Mouse (Mus musculus): ENCODE data around the gene Nsd1. TPM values are rescaled to one million over a fixed set of nuclear protein-coding genes. Genes with fewer than 3 reads are reported as not detected.

The Nsd1 gene
- polyA plus RNA-seq, 1 experiment from 2014 or later: 46.3 TPM

- WGBS: 70% methylated on average over 5 of the region's 5 CpGs
- Histone ChIP-seq H3K9me3 (ENCODE audit: control insufficient read depth, low read length) (no peaks in the 10 kb centered on the region), H3K27me3 (replicated peaks; ENCODE audit: control insufficient read depth, insufficient read depth, low read length) (no peaks in the 10 kb centered on the region), H3K4me3 (ENCODE audit: low read length) (no peak overlapping the region), H3K4me1 (ENCODE audit: control insufficient read depth, insufficient read depth, low read depth, low read length) (no peaks in the 10 kb centered on the region), H3K9ac (ENCODE audit: low read depth, low read length) (no peak overlapping the region), H3K27ac (ENCODE audit: low read depth, low read length) (no peak overlapping the region), H3K4me2 (ENCODE audit: low read length) (no peak overlapping the region), H3K36me3 (ENCODE audit: control insufficient read depth, insufficient read depth, low read length) (peaks cover 19% of the 10 kb centered on the region)
- no peak for ATAC-seq
Observed at GRCm38 (mm10) chr13:55277203-55277602, 67.6 kb downstream of the Nsd1 start.

DNA sequence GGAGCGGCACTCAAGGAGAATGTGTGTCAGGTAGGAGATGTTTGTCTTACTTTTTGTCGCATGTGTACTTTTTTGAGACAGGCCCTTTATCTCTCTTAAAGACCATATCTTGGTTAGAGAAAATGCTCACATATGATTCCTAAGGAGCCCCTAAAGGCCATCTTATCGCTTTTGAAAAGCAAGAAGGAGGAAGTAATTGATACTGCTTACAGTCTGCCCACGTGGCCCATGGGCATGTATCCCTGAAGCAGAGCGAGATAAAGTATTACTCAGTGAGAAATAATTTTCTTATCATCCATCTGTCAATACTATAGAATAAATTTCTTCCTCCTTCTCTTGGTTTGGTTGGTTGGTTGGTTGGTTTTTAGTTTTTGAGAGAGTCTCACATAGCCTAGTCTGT is 68.1 kb downstream of the Nsd1 start:
- Histone ChIP-seq H3K4me3 (ENCODE audit: low read length) (no peak overlapping the region), H3K27me3 (replicated peaks; ENCODE audit: control insufficient read depth, insufficient read depth, low read length) (no peaks in the 10 kb centered on the region), H3K9ac (ENCODE audit: low read depth, low read length) (no peak overlapping the region), H3K9me3 (ENCODE audit: control insufficient read depth, low read length) (no peaks in the 10 kb centered on the region), H3K27ac (ENCODE audit: low read depth, low read length) (no peak overlapping the region), H3K4me2 (ENCODE audit: low read length) (no peak overlapping the region), H3K36me3 (ENCODE audit: control insufficient read depth, insufficient read depth, low read length) (peaks cover 17% of the 10 kb centered on the region), H3K4me1 (ENCODE audit: control insufficient read depth, insufficient read depth, low read depth, low read length) (no peaks in the 10 kb centered on the region)
- no peak for ATAC-seq
- 92% methylated on average over 5 of the region's 5 CpGs for WGBS

- no peaks in the 10 kb centered on the region for H3K9me3 ChIP-seq (ENCODE audit: control insufficient read depth, low read length)
- WGBS: 78% methylated on average over 3 of the region's 3 CpGs
- no peak overlapping the region for H3K4me3 ChIP-seq (ENCODE audit: low read length)
- H3K27ac ChIP-seq (ENCODE audit: low read depth, low read length): no peak overlapping the region
- H3K4me1 ChIP-seq (ENCODE audit: control insufficient read depth, insufficient read depth, low read depth, low read length): no peaks in the 10 kb centered on the region
- no peaks in the 10 kb centered on the region for H3K27me3 ChIP-seq (replicated peaks; ENCODE audit: control insufficient read depth, insufficient read depth, low read length)
- H3K36me3 ChIP-seq (ENCODE audit: control insufficient read depth, insufficient read depth, low read length): peaks cover 35% of the 10 kb centered on the region
- H3K4me2 ChIP-seq (ENCODE audit: low read length): no peak overlapping the region
- no peak for ATAC-seq
- no peak overlapping the region for H3K9ac ChIP-seq (ENCODE audit: low read depth, low read length)
Observed at GRCm38 (mm10) chr13:55288854-55289253, 79.3 kb downstream of the Nsd1 start.

DNA sequence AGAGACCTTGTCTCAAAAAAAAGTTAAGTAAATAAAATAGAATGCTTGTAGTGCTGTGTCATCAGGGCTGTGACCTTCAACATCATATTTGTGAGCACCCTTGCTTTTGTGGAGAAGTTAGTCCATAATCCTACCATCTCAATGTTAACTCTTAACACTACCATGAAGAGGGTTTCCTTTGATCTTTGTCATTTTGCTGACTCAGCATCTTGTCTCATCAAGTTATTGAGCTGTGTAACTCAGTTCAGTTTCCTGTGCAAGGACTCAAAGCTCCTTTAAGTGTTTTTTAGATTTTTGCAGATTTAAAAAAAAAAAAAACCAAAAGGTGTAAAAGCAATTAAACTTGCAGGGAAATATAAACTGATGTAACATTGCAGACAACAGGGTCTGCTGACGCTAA is 87.2 kb downstream of the Nsd1 start:
- Histone ChIP-seq H3K4me1 (ENCODE audit: control insufficient read depth, insufficient read depth, low read depth, low read length) (no peaks in the 10 kb centered on the region), H3K4me2 (ENCODE audit: low read length) (no peak overlapping the region), H3K4me3 (ENCODE audit: low read length) (no peak overlapping the region), H3K9ac (ENCODE audit: low read depth, low read length) (no peak overlapping the region), H3K9me3 (ENCODE audit: control insufficient read depth, low read length) (no peaks in the 10 kb centered on the region), H3K27me3 (replicated peaks; ENCODE audit: control insufficient read depth, insufficient read depth, low read length) (no peaks in the 10 kb centered on the region), H3K36me3 (ENCODE audit: control insufficient read depth, insufficient read depth, low read length) (peaks cover 34% of the 10 kb centered on the region), H3K27ac (ENCODE audit: low read depth, low read length) (no peak overlapping the region)
- ATAC-seq: no peak
- 89% methylated on average over 1 of the region's 1 CpGs for WGBS

GRCm38 (mm10) chr13:55300913-55301312 is 91.3 kb downstream of the Nsd1 start:
- Histone ChIP-seq H3K27me3 (replicated peaks; ENCODE audit: control insufficient read depth, insufficient read depth, low read length) (no peaks in the 10 kb centered on the region), H3K4me1 (ENCODE audit: control insufficient read depth, insufficient read depth, low read depth, low read length) (no peaks in the 10 kb centered on the region), H3K4me3 (ENCODE audit: low read length) (no peak overlapping the region), H3K9ac (ENCODE audit: low read depth, low read length) (no peak overlapping the region), H3K4me2 (ENCODE audit: low read length) (no peak overlapping the region), H3K27ac (ENCODE audit: low read depth, low read length) (no peak overlapping the region), H3K9me3 (ENCODE audit: control insufficient read depth, low read length) (no peaks in the 10 kb centered on the region), H3K36me3 (ENCODE audit: control insufficient read depth, insufficient read depth, low read length) (peaks cover 41% of the 10 kb centered on the region)
- WGBS: 92% methylated on average over 5 of the region's 5 CpGs
- ATAC-seq: no peak

DNA sequence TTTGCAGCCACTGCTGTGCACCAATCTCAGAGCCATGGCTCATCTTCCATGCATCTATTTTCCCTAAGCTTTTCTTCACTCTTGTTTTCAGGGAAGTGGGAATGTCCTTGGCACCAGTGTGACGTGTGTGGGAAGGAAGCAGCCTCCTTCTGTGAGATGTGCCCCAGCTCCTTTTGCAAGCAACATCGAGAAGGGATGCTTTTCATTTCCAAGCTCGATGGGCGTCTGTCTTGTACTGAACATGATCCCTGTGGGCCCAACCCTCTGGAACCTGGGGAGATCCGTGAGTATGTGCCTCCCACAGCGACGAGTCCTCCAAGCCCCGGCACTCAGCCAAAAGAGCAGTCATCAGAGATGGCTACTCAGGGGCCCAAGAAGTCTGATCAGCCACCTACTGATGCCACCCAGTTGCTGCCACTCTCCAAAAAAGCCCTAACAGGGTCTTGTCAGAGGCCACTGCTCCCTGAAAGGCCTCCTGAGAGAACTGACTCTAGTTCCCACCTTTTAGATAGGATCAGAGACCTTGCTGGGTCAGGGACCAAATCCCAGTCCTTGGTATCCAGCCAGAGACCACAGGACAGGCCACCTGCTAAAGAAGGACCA is 102.5 kb downstream of the Nsd1 start:
- H3K36me3 ChIP-seq (ENCODE audit: control insufficient read depth, insufficient read depth, low read length): peaks cover 51% of the 10 kb centered on the region
- H3K27ac ChIP-seq (ENCODE audit: low read depth, low read length): no peak overlapping the region
- no peak overlapping the region for H3K9ac ChIP-seq (ENCODE audit: low read depth, low read length)
- no peaks in the 10 kb centered on the region for H3K4me1 ChIP-seq (ENCODE audit: control insufficient read depth, insufficient read depth, low read depth, low read length)
- H3K4me2 ChIP-seq (ENCODE audit: low read length): no peak overlapping the region
- H3K4me3 ChIP-seq (ENCODE audit: low read length): no peak overlapping the region
- WGBS: 89% methylated on average over 8 of the region's 8 CpGs
- no peaks in the 10 kb centered on the region for H3K9me3 ChIP-seq (ENCODE audit: control insufficient read depth, low read length)
- H3K27me3 ChIP-seq (replicated peaks; ENCODE audit: control insufficient read depth, insufficient read depth, low read length): no peaks in the 10 kb centered on the region
- ATAC-seq: no peak

GRCm38 (mm10) chr13:55313051-55313450 is 103.5 kb downstream of the Nsd1 start:
- Histone ChIP-seq H3K27me3 (replicated peaks; ENCODE audit: control insufficient read depth, insufficient read depth, low read length) (no peaks in the 10 kb centered on the region), H3K36me3 (ENCODE audit: control insufficient read depth, insufficient read depth, low read length) (peaks cover 44% of the 10 kb centered on the region), H3K9ac (ENCODE audit: low read depth, low read length) (no peak overlapping the region), H3K4me3 (ENCODE audit: low read length) (no peak overlapping the region), H3K9me3 (ENCODE audit: control insufficient read depth, low read length) (no peaks in the 10 kb centered on the region), H3K4me2 (ENCODE audit: low read length) (no peak overlapping the region), H3K27ac (ENCODE audit: low read depth, low read length) (no peak overlapping the region), H3K4me1 (ENCODE audit: control insufficient read depth, insufficient read depth, low read depth, low read length) (no peaks in the 10 kb centered on the region)
- ATAC-seq: no peak
- WGBS: 87% methylated on average over 9 of the region's 9 CpGs

DNA sequence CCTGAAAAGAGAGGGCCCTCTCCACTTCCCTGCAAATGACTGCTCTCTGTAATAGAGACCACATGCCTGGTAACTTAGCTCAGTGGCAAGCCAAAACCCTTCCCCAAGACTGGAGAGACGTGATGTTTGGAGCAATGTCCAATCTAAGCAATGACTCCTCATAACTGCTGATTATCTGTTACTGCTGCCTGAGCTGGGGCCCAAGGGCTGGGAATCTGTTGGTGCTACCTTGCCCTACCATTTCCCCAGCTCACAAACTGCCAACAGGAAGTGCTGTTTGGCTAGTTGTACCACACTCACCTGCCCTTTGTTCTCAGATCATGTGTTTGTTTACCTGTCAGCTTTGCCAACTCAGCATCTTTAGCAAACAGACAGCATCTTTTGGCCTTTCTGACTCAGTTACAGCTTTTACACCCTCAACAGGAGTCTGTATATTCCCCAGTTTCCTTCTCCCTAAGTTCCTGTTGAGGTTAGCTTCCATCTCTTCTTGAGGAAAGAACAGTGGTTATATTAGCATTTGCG is 105.4 kb downstream of the Nsd1 start:
- Histone ChIP-seq H3K27ac (ENCODE audit: low read depth, low read length) (no peak overlapping the region), H3K27me3 (replicated peaks; ENCODE audit: control insufficient read depth, insufficient read depth, low read length) (no peaks in the 10 kb centered on the region), H3K36me3 (ENCODE audit: control insufficient read depth, insufficient read depth, low read length) (peaks cover 42% of the 10 kb centered on the region), H3K4me3 (ENCODE audit: low read length) (no peak overlapping the region), H3K9me3 (ENCODE audit: control insufficient read depth, low read length) (no peaks in the 10 kb centered on the region), H3K4me2 (ENCODE audit: low read length) (no peak overlapping the region), H3K9ac (ENCODE audit: low read depth, low read length) (no peak overlapping the region), H3K4me1 (ENCODE audit: control insufficient read depth, insufficient read depth, low read depth, low read length) (no peaks in the 10 kb centered on the region)
- no peak for ATAC-seq
- 85% methylated on average over 2 of the region's 2 CpGs for WGBS

- 82% methylated on average over 3 of the region's 3 CpGs for WGBS
- peaks cover 19% of the 10 kb centered on the region for H3K36me3 ChIP-seq (ENCODE audit: control insufficient read depth, insufficient read depth, low read length)
Observed at GRCm38 (mm10) chr13:55318351-55318750, 108.8 kb downstream of the Nsd1 start.

More at GRCm38 (mm10) chr13:55318351-55318750, 108.8 kb downstream of the Nsd1 start:
- Histone ChIP-seq H3K4me3 (ENCODE audit: low read length) (no peak overlapping the region), H3K9ac (ENCODE audit: low read depth, low read length) (no peak overlapping the region), H3K4me2 (ENCODE audit: low read length) (no peak overlapping the region), H3K9me3 (ENCODE audit: control insufficient read depth, low read length) (no peaks in the 10 kb centered on the region), H3K27ac (ENCODE audit: low read depth, low read length) (no peak overlapping the region), H3K4me1 (ENCODE audit: control insufficient read depth, insufficient read depth, low read depth, low read length) (peaks cover 16% of the 10 kb centered on the region), H3K27me3 (replicated peaks; ENCODE audit: control insufficient read depth, insufficient read depth, low read length) (no peaks in the 10 kb centered on the region)
- ATAC-seq: no peak
